Mouse (Mus musculus): ENCODE data around the gene Il25. TPM values are rescaled to one million over a fixed set of nuclear protein-coding genes. Genes with fewer than 3 reads are reported as not detected.

Il25 gene
- total and polyA plus RNA-seq, 3 experiments, result not detected

DNA sequence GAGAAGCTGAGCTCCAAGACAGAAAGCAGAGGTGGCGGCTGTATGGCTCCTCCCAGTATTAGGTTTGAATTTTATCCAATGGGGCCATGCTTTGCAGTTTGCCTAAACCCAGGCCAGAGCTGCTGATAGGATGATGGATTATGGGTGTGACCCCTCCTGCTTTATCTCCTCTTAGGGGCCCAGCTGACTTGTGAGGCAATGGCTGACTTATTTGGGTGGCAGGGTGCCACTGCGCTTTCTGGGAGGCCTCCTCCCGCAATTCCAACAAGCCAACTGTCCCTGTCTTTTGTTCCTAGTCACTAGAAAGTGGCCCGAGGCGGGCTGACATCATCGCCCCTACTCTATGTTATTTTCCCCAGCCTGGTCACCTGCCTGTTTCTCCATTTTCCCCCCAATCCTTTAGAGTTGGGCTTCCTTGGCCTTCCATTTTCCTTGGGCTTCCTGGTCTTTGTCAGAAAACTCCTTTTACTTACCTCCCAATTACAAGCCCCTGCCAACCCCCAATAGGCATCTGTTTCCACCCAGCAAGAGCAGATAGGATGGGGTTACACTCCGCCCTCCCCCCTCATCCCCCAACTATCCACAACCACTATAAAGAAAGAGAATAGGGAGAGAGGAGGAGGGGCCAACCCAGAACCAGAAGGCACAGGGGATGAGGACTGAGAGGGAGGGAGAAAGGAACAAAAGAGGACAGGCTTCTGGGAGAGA lies 7.7 kb upstream of the Il25 start:
- peaks cover 94% of the 10 kb centered on the region for H3K27me3 ChIP-seq (replicated peaks)
- dilution Hi-C loops (cut with MboI; ENCODE audit: extremely low pct_ligation_motif_present, extremely low pct_unique_long_range_greater_than_20kb, low sequenced_read_pairs) (no loop called here), in situ Hi-C loops (cut with MboI; ENCODE audit: low pct_ligation_motif_present, low pct_unique_long_range_greater_than_20kb, low sequenced_read_pairs) (no loop called here)
- no peaks in the 10 kb centered on the region for H3K36me3 ChIP-seq (replicated peaks in 1 of 2; ENCODE audit: control insufficient read depth in 1 of 2, insufficient read depth in 1 of 2, low read length in 1 of 2)
- no peak overlapping the region for H3K4me3 ChIP-seq (replicated peaks in 1 of 3; ENCODE audit: low read depth in 2 of 3, low read length in 2 of 3, poor library complexity in 1 of 3)
- no peak overlapping the region for H3K9ac ChIP-seq (ENCODE audit: insufficient read depth, low read depth)
- no peaks in the 10 kb centered on the region for H3K79me2 ChIP-seq (replicated peaks; ENCODE audit: control insufficient read depth, extremely low read depth, insufficient read depth, poor library complexity, severe bottlenecking)
- H3K4me2 ChIP-seq (ENCODE audit: insufficient read depth, low read depth, poor library complexity, severe bottlenecking), result peak overlapping the region; percentile 39; the same call in 1 of the 2 replicates
- peaks cover 0 to 5% of the 10 kb centered on the region in 2 experiments; a peak in 1 of 4 replicates for H3K4me1 ChIP-seq (ENCODE audit: control insufficient read depth in 1 of 2, insufficient read depth in 2 of 2)
- peaks cover 4% of the 10 kb centered on the region for H3K9me3 ChIP-seq (replicated peaks; ENCODE audit: low read length)
- no peak for DNase-seq (ENCODE audit: extremely low read depth)
- no peak for TF ChIP-seq CTCF (conservative IDR thresholded peaks at IDR 0.05 in 1 of 2, IDR thresholded peaks at IDR 0.05 in 1 of 2; ENCODE audit: low read depth in 2 of 2, low read length in 2 of 2)
- TF ChIP-seq EP300 (IDR thresholded peaks at IDR 0.05; ENCODE audit: low read length), result no peak
- no peak for TF ChIP-seq GABPA (IDR thresholded peaks at IDR 0.05; ENCODE audit: insufficient replicate concordance, low read depth, low read length)
- no peak for TF ChIP-seq RAD21 (IDR thresholded peaks at IDR 0.05; ENCODE audit: low read depth, low read length)
- H3K27ac ChIP-seq (ENCODE audit: insufficient read depth, low read depth), result no peak overlapping the region

DNA sequence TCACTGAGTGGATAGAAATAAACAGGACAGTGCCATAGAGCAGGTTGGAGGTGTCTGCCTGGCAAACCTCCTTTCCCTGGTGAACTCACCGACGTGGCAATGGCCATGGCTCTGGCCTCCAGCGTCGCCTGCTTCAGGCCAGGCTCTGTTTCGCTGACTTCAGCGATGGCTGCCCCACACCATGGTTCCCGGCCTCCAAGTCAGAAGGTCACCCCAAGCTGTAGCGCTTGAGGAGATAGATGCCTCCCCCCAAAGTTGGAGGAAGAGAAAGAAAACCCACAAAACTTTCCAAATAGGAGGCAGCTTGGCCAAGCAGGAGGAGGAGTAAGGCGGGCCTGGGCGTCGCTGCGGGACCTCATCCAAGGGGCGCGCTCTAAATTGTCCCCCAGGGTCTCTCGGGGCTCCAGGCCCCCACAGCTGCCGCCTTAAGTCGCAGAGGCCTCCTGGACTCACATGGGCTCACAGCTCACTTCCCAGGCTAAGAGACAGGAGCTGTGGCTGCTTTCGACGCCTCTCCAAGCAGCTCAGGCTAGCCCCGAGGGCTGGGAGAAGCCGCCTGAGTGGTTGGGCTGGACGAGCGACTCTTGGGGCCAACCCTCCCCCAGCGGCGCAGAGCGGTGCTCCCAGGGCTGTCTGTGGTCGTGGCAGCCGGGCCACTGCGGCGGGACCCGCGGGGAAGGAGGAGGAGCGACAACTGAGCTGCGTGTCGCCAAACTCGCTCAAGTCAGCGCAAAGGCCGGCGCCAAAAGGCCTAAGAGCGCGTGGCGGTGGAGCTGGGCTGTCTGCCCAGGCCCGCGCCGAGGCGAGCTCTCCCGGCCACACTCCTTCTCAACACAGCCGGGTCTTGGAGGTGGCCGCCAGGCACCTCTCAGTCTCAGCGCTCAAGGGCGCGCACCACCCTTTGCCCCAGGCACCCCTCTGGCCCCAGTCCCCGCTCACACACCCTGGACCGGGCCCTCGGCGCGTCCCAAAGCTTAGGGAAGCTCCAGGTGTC lies 6.8 kb upstream of the Il25 start, which contains the start of gene Efs:
Gene Efs (minus strand): TSS at position 778 of the 994 bp plus-strand sequence.
- no peak for DNase-seq (ENCODE audit: extremely low read depth)
- dilution Hi-C loops (cut with MboI; ENCODE audit: extremely low pct_ligation_motif_present, extremely low pct_unique_long_range_greater_than_20kb, low sequenced_read_pairs), result no loop called here
- Histone ChIP-seq H3K9me3 (replicated peaks; ENCODE audit: low read length) (peaks cover 4% of the 10 kb centered on the region), H3K4me2 (ENCODE audit: insufficient read depth, low read depth, poor library complexity, severe bottlenecking) (no peak within 1 kb of the TSS), H3K4me3 (replicated peaks in 1 of 3; ENCODE audit: low read depth in 2 of 3, low read length in 2 of 3, poor library complexity in 1 of 3) (no peak within 1 kb of the TSS), H3K9ac (ENCODE audit: insufficient read depth, low read depth) (no peak within 1 kb of the TSS), H3K27ac (ENCODE audit: insufficient read depth, low read depth) (no peak within 1 kb of the TSS), H3K4me1 (ENCODE audit: control insufficient read depth in 1 of 2, insufficient read depth in 2 of 2) (peaks cover 0 to 5% of the 10 kb centered on the region in 2 experiments; a peak in 1 of 4 replicates), H3K27me3 (replicated peaks) (peaks cover 94% of the 10 kb centered on the region), H3K79me2 (replicated peaks; ENCODE audit: control insufficient read depth, extremely low read depth, insufficient read depth, poor library complexity, severe bottlenecking) (no peaks in the 10 kb centered on the region), H3K36me3 (replicated peaks in 1 of 2; ENCODE audit: control insufficient read depth in 1 of 2, insufficient read depth in 1 of 2, low read length in 1 of 2) (no peaks in the 10 kb centered on the region)
- in situ Hi-C loops (cut with MboI; ENCODE audit: low pct_ligation_motif_present, low pct_unique_long_range_greater_than_20kb, low sequenced_read_pairs), result no loop called here
- TF ChIP-seq BHLHE40 (IDR thresholded peaks at IDR 0.05; ENCODE audit: low read depth, low read length) (no peak), ZMIZ1 (IDR thresholded peaks at IDR 0.05; ENCODE audit: low read depth, low read length) (no peak), USF1 (IDR thresholded peaks at IDR 0.05; ENCODE audit: low read depth, low read length) (no peak), CHD2 (IDR thresholded peaks at IDR 0.05; ENCODE audit: low read length) (no peak), MAZ (IDR thresholded peaks at IDR 0.05; ENCODE audit: low read depth, low read length) (no peak), JUN (IDR thresholded peaks at IDR 0.05; ENCODE audit: insufficient read depth, low read depth, low read length) (no peak), SIN3A (IDR thresholded peaks at IDR 0.05; ENCODE audit: low read length) (no peak), GABPA (IDR thresholded peaks at IDR 0.05; ENCODE audit: insufficient replicate concordance, low read depth, low read length) (no peak), RCOR1 (conservative IDR thresholded peaks at IDR 0.05; ENCODE audit: low read depth, low read length) (no peak), ELF1 (IDR thresholded peaks at IDR 0.05; ENCODE audit: low read depth, low read length) (no peak), TCF12 (IDR thresholded peaks at IDR 0.05; ENCODE audit: low read depth, low read length) (no peak), TBP (conservative IDR thresholded peaks at IDR 0.05; ENCODE audit: low read depth, low read length) (no peak), MAFK (IDR thresholded peaks at IDR 0.05; ENCODE audit: insufficient replicate concordance, low read length) (no peak), RAD21 (IDR thresholded peaks at IDR 0.05; ENCODE audit: low read depth, low read length) (no peak), PAX5 (IDR thresholded peaks at IDR 0.05; ENCODE audit: low read length) (no peak), IRF4 (IDR thresholded peaks at IDR 0.05; ENCODE audit: low read depth, low read length) (no peak), ZC3H11A (IDR thresholded peaks at IDR 0.05; ENCODE audit: low read depth, low read length) (no peak), MXI1 (IDR thresholded peaks at IDR 0.05; ENCODE audit: low read depth, low read length) (no peak)

Data from CH12.LX (cell line).